Mouse (Mus musculus) erythroid progenitor cell, adult 5-6 weeks (primary cell): ENCODE results near the gene Uqcc2. TPM values are rescaled to one million over a fixed set of nuclear protein-coding genes. Genes with fewer than 3 reads are reported as not detected.

Experiments used
- ATAC-seq: replicated peaks from 2 replicates; pipeline ENCODE4 v1.8.0; 2016; ENCODE audit warnings: moderate number of reproducible peaks, mild to moderate bottlenecking, moderate TSS enrichment, inconsistent platforms; ENCODE audit not compliant: poor library complexity, low FRiP score, severe bottlenecking
- total RNA-seq, 2 experiments: library from RNA; stranded (forward) in 1 of 2; stranded (reverse) in 1 of 2; fragments of 150-400 nt in 1 of 2; fragments of 186-747, 209-891 nt in 1 of 2; gene quantifications; 2 replicates each; pipeline versions ENCODE4 v1.2.3 to v1.2.4; 2015 to 2017; ENCODE audit warnings: low replicate concordance in 2 of 2

The Uqcc2 gene
- total RNA-seq, 2 experiments from 2014 or later: 4.2 to 9.6 TPM

DNA sequence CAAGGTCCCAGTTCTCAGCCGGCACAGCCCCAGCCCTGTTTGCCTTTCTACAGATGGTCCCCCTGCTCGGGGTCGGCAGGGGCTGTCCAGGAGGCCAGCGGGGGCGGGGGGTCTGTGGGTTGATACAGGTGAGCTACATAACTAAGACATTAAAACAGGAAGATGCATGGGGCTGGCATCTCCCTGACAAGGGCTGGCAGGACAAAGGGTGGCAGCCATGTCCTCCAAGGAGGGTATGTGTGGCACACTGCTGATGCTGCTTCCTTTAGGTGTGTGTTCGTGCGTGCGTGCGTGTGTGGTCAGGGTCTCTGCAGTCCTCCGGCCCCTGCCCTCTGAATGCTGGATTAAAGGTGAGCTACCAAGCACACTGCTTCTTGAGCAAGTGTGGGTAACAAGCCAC, 6.7 kb downstream of the Uqcc2 start:
- ATAC-seq: no peak

DNA sequence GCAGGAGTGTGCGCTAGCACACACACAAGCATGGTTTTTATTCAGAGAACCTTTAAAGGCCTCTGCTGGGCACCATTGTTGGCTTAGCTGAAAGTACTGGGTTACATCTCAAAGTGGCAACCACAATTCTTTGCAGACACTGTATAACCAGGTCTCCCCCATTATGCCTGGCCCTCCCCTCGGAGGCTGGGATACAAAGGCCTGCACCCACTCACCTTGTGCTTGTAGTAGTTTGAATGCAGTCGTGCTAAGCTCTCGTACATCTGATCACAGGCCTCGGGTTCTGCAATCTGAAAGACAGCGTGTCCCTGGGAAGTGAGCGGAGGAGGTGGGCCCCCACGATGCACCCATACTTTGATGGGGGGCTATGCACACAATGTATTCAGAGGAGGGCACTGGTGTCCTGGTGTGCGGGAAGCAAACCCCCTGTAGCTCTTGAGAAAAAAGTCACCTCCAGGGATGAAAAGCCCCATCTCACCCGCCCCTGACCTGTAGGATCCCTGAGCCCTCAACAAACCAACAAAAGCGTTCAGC, 8.0 kb downstream of the Uqcc2 start:
- ATAC-seq: no peak

DNA sequence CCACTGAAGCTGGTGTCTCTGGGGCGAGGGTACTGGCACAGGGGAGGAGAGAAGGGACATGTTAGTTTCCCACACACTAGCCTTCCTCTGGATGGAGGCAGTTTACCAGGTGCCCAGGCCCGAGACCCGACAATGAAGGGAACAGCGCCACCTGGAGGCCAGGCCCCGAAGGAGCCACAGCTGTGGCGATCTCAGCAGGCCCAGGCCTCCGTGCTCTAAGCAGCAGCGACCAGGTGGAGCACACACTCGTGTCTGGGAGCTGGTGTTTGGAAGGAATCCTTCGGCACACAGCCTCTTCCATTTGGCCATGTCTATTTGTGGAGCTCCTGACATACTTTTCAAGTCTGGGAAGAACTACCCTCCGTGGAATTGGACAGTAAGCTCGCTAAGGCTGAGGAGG, 8.5 kb downstream of the Uqcc2 start:
- ATAC-seq: peak; percentile 59; the same call in 1 of the 2 replicates

DNA sequence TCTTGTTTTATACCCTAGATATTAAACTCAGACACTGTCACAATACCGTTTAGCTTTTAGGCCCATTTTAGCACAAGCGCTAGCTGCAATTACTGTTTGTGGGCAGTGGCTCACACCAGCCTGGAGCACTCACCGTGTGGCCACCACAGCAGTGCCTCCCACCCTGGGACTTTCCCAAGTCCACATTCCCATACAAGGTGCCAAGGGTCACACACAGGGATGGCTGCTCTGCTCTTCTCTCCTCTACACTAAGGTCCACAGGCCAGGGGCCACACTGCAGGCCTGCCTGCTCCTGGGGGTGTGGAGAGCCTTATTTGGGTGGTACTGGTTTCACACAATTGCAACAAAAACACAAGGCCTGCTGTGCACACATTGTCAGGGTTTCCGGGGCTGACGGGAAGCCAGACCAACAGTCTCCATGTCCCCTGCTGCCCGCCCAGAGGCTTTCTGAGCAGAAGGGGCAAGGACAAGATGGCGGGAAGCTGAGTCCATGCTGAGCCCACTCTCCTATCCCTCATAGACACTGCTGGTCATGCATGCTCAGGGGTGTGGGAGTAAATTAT, 9.8 kb downstream of the Uqcc2 start:
- no peak for ATAC-seq

DNA sequence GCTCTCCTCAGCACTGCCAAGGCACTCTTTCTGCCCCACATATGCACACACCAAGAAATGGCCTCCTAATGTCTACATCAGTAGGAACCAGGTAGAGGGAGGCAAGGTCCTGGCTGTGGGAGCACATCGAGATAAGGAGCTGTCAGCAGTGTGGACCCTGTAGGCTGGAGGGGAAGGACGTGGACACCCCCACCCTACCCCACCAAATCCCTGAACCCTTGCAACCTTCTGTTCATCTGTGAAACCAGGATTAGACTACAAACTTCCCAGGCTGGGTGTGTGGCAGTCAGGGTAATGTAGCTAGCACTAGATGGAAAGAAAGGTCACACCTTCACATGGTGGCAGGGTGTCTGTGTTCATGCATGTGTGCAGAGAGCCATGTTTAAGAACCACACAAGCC, 10.6 kb downstream of the Uqcc2 start:
- no peak for ATAC-seq

DNA sequence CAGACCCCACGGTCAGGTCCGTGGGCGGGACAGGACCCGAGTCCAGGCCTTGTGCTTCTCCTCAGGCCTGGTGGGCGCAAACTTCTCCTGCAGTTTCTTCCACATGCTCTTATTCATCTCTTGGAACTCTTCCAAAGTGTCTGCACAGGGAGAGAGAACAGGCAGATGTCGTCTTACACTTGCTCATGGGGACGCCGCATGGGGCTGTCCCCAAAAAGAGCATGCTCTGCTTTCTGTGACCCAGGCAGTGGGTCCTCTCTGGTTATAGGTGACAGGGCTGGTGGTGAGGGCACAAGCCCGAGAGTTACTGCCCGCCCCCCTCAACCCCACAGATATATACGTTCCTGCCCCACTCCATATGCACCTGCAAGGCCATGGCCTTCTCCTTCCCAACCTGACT, 11.0 kb downstream of the Uqcc2 start:
- ATAC-seq: no peak

DNA sequence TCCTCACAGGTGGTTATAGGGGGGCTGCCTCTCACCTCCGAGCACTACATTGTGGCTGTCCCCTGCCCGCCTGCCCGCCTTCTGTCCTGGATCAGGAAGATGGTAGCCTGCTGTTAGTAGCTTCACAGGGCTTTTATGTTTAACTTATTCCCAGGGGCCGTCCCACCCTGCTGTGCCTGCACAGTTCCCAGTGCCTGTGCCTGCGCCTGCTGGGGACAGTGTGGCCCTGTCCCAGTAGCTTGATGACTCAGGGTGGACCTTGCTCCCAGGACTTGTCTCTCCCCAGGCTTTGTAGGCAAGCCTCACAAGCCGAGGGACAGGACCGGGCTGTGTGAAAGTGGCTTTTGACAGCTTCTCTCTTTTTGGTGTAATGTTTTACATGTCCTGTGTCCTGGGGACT, 11.9 kb downstream of the Uqcc2 start:
- no peak for ATAC-seq

DNA sequence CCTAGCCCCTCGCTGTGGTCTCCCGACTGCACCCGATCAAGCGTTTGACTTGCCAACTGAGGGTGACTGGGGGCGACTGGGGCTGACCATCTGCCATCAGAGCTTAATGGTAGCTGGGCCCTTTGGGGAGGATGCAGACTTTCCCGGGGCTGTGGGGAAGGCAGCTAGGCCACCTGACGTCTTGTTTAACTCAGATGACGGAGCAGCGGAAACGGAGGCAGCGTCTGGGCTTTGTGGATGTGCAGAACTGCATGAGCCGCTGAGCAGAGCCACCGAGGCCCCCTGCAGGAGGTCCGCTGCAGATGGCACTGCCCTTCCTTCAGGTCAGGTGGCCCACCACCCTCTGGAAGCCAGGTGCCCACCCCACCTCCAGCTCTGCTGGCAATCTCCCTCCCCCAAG, 12.4 kb downstream of the Uqcc2 start:
- ATAC-seq: no peak

DNA sequence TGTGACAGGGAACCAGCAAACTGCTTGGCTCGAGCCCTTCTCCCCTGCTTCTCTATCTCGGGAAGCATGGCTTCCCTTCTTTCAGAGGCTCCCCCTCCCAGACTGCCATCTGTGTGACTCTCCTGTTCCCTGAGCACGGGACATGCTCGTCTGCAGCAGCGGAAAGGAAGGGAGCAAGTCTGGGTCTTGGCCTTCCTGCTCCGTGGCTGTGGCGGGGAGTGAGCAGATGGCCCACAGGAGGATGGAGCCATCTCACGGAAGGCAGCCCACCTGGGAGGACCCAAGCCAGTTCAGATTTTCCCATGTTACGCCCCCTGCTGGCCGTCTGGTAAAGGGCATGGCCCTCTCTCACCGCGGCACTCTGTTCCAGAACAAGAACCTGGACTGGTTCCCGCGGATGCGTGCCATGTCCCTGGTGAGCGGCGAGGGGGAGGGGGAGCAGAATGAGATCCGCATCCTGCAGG, 13.1 kb downstream of the Uqcc2 start:
- ATAC-seq: no peak

DNA sequence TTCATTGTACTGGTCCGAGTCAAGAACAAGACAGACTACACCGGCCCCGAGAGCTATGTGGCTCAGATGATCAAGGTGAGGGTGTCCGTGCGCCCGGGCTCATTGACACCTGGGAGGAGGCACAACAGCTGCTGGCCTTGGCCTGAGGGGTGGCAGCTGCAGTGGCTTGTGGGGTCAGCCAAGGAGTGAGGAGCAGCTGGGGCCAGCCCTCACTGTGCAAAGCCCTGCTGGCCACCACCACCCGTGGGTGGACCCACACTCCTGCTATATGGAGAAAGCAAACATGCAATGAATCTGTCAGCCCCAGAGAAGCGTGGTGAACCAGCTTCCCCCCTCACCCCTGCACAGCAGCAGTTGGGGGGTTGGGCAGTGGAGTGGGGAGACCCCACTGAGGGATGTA, 13.8 kb downstream of the Uqcc2 start:
- ATAC-seq: no peak

DNA sequence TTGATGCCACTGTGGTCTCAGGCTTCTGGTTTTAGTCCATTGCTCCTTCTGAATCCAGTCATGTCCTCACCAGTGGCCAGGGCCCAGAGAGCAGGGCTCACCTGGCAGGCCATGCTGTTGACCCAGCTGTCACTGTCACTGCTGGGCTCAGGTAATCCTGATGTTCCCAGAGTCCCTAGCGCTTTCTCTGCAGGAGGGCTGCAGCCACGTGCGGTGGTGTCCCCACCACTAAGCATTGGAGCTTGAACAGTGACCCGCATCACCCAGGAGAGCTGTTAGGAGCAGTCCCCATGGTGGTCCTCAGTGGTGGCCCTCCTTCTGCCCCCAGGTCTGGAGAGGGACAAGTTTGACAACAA, 14.2 kb downstream of the Uqcc2 start:
- no peak for ATAC-seq

DNA sequence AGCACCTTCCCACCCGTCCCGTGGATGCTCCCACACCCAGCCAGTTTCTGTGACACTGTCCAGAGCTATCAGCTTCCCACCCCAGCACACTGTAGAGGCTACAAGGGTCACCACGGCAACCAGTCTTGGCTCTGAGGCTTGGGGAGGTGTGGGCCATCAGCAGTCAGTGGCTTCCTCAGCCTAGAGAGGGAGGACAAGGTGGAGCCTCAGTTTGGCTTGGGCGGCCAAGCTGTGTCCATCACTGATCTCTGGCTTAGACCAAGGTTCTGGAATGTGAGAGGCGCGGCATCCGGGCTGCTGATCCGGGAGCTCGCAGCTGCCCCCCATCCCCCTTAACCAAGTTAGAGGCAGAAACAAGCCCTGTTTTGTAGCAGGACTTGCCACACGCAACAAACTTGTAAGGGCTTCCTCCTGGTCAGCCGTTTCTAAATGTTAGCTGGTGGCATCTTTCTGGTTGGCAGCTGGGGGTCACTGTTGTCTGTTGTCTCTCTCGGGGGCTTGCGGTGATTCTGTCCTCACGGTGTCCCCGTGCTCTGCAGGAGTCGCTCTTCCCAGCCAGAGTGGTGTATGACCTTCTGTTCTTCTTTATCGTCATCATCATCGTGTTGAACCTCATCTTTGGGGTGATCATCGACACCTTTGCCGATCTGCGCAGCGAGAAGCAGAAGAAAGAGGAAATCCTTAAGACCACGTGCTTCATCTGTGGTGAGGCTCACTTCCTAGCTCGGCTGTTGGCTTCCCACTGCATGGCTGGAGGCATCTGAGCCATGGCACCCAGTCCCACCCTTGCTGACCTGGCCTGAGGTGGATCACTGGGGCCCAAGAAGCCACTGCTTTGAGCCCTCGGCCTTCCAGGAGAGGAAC, 14.8 kb downstream of the Uqcc2 start:
- no peak for ATAC-seq

DNA sequence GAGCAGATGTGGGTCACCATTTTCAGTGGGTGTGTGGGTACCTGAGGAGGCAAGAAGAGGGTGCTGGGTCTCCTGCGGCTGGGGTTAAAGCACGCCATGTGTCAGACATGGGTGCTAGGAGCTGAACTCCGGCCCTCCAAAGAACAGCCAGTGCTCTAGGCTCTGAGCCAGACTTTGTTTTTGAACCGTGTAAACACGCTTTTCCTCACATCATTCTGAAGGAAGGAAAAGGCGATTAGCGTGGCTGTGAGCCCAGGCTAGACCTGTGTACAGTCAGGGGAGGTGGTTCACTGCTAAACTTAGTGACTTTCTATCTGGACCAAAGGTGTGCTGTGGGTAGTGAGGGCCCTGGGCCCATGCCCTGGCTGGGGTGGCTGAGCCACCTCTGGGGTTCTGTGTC, 23.6 kb downstream of the Uqcc2 start:
- no peak for ATAC-seq

DNA sequence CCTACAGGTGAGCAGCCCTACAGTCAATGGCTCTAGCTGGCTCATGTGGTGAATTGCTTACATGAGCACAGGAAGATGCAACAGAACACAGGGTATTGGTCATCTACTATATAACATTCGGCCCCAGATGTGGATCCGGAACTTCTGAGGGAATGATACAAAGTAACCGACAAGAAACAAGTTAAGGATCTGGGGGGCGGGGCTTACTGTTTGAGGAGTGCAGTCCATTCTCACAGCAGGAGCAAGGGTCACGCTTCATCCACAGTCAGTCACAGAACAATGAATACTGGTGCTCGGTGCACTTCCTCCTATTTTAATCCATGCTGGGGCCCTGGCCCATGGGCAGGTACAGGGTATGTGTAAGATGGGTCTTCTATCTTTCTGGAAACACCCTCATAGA, 25.8 kb downstream of the Uqcc2 start:
- ATAC-seq: no peak

DNA sequence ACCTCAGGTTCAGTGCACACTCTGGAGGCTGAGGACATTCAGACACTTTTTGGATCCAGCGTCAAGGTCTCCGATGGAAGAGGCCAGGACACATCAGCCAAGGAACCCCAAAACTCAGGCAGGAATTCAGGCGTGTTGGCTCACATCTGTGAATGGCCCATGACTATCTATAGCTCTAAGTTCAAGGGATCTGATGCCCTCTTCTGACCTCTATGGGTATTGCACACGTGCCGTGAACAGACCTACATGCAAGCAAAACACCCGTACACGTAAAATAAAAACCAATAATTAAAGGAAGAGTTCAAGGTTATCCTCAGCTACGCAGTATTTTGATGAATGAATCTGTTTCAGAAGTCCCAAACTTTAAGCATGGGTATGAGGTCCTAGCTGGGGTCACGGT, 27.0 kb downstream of the Uqcc2 start:
- no peak for ATAC-seq

DNA sequence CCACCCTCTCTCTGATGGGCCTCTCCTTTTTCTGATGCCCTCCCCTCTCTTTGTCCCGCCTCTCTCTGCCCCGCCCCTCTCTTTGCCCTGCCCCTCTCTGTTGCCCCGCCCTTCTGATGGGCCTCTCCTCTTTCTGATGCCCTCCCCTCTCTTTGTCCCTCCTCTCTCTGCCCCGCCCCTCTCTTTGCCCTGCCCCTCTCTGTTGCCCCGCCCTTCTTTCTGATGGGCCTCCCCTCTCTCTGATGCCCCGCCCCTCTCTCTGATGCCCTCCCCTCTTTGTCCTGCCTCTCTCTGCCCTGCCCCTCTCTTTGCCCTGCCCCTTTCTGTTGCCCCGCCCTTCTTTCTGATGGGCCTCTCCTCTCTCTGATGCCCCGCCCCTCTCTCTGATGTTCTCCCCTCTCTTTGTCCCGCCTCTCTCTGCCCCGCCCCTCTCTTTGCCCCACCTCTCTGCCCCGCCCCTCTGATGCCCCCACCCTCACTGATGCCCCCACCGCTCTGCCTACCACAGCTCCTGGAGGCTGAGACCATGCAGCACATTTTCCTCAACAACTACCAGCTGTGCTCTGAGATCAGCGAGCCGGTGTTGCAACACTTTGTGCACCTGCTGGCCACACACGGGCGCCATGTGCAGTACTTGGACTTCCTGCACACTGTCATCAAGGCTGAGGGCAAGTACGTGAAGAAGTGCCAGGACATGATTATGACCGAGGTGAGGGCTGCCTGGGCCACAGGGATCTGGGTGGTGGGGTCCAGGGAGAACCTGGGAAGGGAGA, 27.8 kb downstream of the Uqcc2 start:
- no peak for ATAC-seq

DNA sequence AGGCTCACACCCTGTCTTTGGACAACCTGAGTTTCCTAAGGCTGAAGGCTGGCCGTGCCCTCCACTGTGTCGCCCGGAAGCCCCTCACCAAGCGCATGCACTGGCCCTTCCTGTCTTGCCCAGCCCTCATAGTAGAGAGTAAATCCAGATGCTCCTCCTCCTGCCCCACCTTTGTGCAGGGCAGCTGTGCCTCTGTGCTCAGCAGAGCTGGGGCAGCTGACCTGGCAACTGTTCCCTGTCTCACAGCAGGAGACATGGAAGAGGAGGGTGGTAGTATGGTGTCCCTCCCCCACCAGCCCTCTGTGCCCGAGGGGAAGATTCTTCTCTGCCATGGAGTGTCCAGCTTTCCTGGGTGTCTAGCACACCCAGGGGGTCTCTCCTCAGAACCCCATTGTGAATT, 32.0 kb downstream of the Uqcc2 start:
- no peak for ATAC-seq

DNA sequence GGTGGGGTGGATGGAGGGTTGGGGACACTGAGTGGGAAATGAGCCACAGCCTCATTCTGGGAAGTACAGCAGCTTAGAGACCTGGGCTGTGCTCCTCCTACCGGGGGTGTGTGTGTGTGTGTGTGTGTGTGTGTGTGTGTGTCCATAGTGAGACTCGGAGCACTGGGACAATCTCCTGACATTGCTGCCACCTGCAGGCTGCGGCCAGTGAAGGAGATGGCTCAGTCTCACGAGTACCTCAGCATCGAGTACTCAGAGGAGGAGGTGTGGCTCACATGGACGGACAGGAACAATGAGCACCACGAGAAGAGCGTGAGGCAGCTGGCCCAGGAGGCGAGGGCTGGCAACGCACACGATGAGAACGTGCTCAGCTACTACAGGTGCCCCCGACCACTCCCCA, 38.0 kb downstream of the Uqcc2 start:
- no peak for ATAC-seq

DNA sequence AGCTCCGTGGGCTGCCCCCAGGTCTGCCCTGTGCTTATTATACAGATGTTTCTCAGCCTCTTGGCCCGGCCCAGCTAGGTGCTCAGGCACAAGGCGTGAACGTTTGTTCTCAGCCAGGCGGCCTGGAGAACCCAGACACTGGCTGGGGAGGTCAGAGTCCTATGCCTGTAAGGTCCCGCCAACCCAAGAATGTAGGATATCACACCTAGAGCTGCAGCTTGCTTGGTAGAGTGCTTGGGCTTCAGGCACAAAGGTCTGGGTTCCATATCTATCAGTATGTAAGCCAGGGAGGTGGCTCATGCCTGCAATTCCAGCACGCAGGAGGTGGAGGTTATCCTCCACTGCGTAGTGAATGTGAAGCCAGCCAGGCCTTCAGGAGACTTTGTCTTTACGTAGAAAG, 43.6 kb downstream of the Uqcc2 start:
- ATAC-seq: no peak

DNA sequence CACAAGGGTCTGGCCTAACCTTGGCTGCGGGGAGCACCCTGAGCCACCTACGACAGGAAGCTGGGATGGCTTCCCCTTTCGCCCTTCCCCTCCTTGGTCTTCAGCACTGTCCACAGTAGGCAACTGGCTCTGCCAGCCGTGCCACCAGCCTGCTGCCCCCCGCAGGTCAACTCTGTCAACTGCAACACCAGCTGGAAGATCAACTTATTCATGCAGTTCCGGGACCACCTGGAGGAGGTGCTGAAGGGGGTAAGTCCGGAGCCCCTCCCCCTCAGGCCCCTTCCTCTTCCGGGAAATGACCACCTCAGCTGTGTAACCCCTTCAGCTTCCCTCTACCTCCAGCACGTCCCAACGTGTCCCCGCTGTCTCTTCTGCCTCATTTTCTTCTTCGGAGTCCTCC, 46.3 kb downstream of the Uqcc2 start:
- ATAC-seq: no peak

DNA sequence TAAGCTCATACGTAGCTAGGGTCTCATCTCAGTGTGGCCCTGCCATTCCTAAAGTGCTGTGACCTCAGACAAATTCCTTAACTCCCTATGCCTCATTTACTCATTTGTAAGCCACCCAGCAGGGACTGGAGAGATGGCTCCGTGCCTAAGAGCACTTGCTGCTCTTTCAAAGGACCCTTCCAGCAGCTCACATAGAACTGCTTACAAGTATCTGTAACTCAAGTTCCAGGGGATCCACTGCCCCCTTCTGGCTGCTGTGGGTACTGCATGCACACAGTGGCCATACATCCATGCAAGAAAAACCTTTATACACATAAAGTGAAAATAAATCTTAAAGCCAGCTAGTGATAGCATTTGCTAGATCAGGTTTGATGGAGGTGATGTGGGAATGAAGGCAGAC, 48.0 kb downstream of the Uqcc2 start:
- no peak for ATAC-seq
